Mouse (Mus musculus) hindbrain, embryonic 11.5 days (tissue): ENCODE data around the gene Gm49325. TPM values are rescaled to one million over a fixed set of nuclear protein-coding genes. Genes with fewer than 3 reads are reported as not detected.

Source experiments
- ATAC-seq: fragments of 200-750 bp; cut with Nextera tagmentation; 2 replicates; pipeline ENCODE4 v1.8.0; 2017; ENCODE audit warnings: mild to moderate bottlenecking, moderate TSS enrichment, moderate library complexity; ENCODE audit not compliant: low FRiP score
- DNase-seq: peaks from one replicate; pipeline ENCODE4 v3.0.0-alpha.2; 2015; ENCODE audit warnings: low spot score
- H3K27ac ChIP-seq: fragments of 300-500 bp; sonication (generic); 2 replicates; pipeline ENCODE4 v1.5.1; 2014; ENCODE audit warnings: mild to moderate bottlenecking, low read depth, low read length
- H3K27me3 ChIP-seq: fragments of 300-500 bp; sonication (generic); 2 replicates; pipeline ENCODE4 v1.6.1; 2014; ENCODE audit warnings: mild to moderate bottlenecking, low read length, moderate library complexity, mixed read lengths; ENCODE audit not compliant: control insufficient read depth, insufficient read depth
- H3K36me3 ChIP-seq: fragments of 300-500 bp; sonication (generic); 2 replicates; pipeline ENCODE4 v1.6.1; 2014; ENCODE audit warnings: mild to moderate bottlenecking, low read length, moderate library complexity, mixed read lengths; ENCODE audit not compliant: control insufficient read depth, insufficient read depth
- H3K4me1 ChIP-seq: fragments of 300-500 bp; sonication (generic); replicated peaks from 2 replicates; pipeline ENCODE4 v1.6.1; 2014; ENCODE audit warnings: low read length, mixed read lengths; ENCODE audit not compliant: control insufficient read depth, insufficient read depth
- H3K4me2 ChIP-seq: fragments of 300-500 bp; sonication (generic); replicated peaks from 2 replicates; pipeline ENCODE4 v1.6.1; 2014; ENCODE audit warnings: mild to moderate bottlenecking, low read depth, low read length
- H3K4me3 ChIP-seq: fragments of 300-500 bp; sonication (generic); 2 replicates; pipeline ENCODE4 v1.5.1; 2014; ENCODE audit warnings: low read depth, low read length
- H3K9ac ChIP-seq: fragments of 300-500 bp; sonication (generic); 2 replicates; pipeline ENCODE4 v1.6.1; 2014; ENCODE audit warnings: low read depth, low read length
- H3K9me3 ChIP-seq: fragments of 300-500 bp; sonication (generic); 2 replicates; pipeline ENCODE4 v1.6.1; 2016; ENCODE audit warnings: low read length; ENCODE audit not compliant: control insufficient read depth
- WGBS: fragments of 180-500 bp; shearing (Covaris S2); extraction: QIAGEN DNeasy Blood & Tissue Kit; methylation state at CpG from one replicate; pipeline ENCODE4 v1.1.7; 2014; 5-methylcytosine and 5-hydroxymethylcytosine counted together
- polyA plus RNA-seq: library from polyadenylated mRNA; unstranded; fragments of >200 nt; fragmentation: Nextera tagmentation; extraction: Ambion mirVana; gene quantifications from 2 replicates; pipeline ENCODE4 v1.2.1, GENCODE M21; 2014

Gene Gm49325
- 2.2 TPM in 1 of 2 replicates, not detected in the other for polyA plus RNA-seq

GRCm38 (mm10) chr10:77605908-77606826 is at the start of gene Gm49325, which contains the start of gene Sumo3:
Gene Gm49325, plus strand, starts transcription at chr10:77606197.
Gene Sumo3, plus strand, starts transcription at chr10:77606097.
- Histone ChIP-seq H3K4me3 (peak within 1 kb of the TSS; percentile 85), H3K36me3 (no peaks in the 10 kb centered on the region; the same call in 1 of the 2 replicates), H3K9me3 (no peaks in the 10 kb centered on the region), H3K9ac (peak within 1 kb of the TSS; percentile 81), H3K4me2 (peak within 1 kb of the TSS; percentile 87), H3K4me1 (peaks cover 4% of the 10 kb centered on the region; the same call in 1 of the 2 replicates), H3K27ac (peak within 1 kb of the TSS; percentile 91), H3K27me3 (no peaks in the 10 kb centered on the region)
- WGBS: 1% methylated on average over 101 of the region's 119 CpGs
- DNase-seq (peak; percentile 93), ATAC-seq (peak; percentile 89)

GRCm38 (mm10) chr10:77556631-77557030 is 49.4 kb upstream of the Gm49325 start:
- ATAC-seq (no peak), DNase-seq (no peak)
- H3K4me3 ChIP-seq: no peak overlapping the region
- H3K4me1 ChIP-seq: no peaks in the 10 kb centered on the region
- H3K27me3 ChIP-seq: no peaks in the 10 kb centered on the region
- no peaks in the 10 kb centered on the region for H3K9me3 ChIP-seq
- no peak overlapping the region for H3K27ac ChIP-seq
- no peak overlapping the region for H3K4me2 ChIP-seq
- 92% methylated on average over 7 of the region's 7 CpGs for WGBS
- H3K36me3 ChIP-seq: no peaks in the 10 kb centered on the region
- no peak overlapping the region for H3K9ac ChIP-seq

- Histone ChIP-seq H3K9me3 (no peaks in the 10 kb centered on the region), H3K4me2 (no peak overlapping the region), H3K27ac (no peak overlapping the region), H3K4me3 (no peak overlapping the region), H3K36me3 (no peaks in the 10 kb centered on the region), H3K4me1 (no peaks in the 10 kb centered on the region), H3K27me3 (no peaks in the 10 kb centered on the region), H3K9ac (no peak overlapping the region)
- WGBS: 86% methylated on average over 4 of the region's 4 CpGs
- DNase-seq (no peak), ATAC-seq (no peak)
Measured at GRCm38 (mm10) chr10:77557641-77558040, 48.4 kb upstream of the Gm49325 start.

- Histone ChIP-seq H3K4me2 (no peak overlapping the region), H3K9me3 (no peaks in the 10 kb centered on the region), H3K9ac (no peak overlapping the region), H3K36me3 (no peaks in the 10 kb centered on the region), H3K27ac (no peak overlapping the region), H3K4me1 (no peaks in the 10 kb centered on the region), H3K27me3 (no peaks in the 10 kb centered on the region), H3K4me3 (no peak overlapping the region)
- 86% methylated on average over 11 of the region's 11 CpGs for WGBS
- ATAC-seq (no peak), DNase-seq (no peak)
Measured at GRCm38 (mm10) chr10:77560090-77560489, 45.9 kb upstream of the Gm49325 start.

GRCm38 (mm10) chr10:77560830-77561229 is 45.2 kb upstream of the Gm49325 start:
- Histone ChIP-seq H3K9me3 (no peaks in the 10 kb centered on the region), H3K9ac (no peak overlapping the region), H3K36me3 (no peaks in the 10 kb centered on the region), H3K27me3 (no peaks in the 10 kb centered on the region), H3K4me1 (no peaks in the 10 kb centered on the region), H3K4me3 (no peak overlapping the region), H3K4me2 (no peak overlapping the region), H3K27ac (no peak overlapping the region)
- DNase-seq (no peak), ATAC-seq (no peak)
- WGBS: 91% methylated on average over 9 of the region's 9 CpGs

- H3K36me3 ChIP-seq: no peaks in the 10 kb centered on the region
- ATAC-seq (no peak), DNase-seq (no peak)
- no peak overlapping the region for H3K27ac ChIP-seq
- H3K9ac ChIP-seq: no peak overlapping the region
- WGBS: 91% methylated on average over 2 of the region's 2 CpGs
- H3K27me3 ChIP-seq: no peaks in the 10 kb centered on the region
- H3K4me3 ChIP-seq: no peak overlapping the region
- H3K9me3 ChIP-seq: no peaks in the 10 kb centered on the region
- no peaks in the 10 kb centered on the region for H3K4me1 ChIP-seq
- no peak overlapping the region for H3K4me2 ChIP-seq
Measured at GRCm38 (mm10) chr10:77561508-77561907, 44.5 kb upstream of the Gm49325 start.

GRCm38 (mm10) chr10:77565005-77565404 is 41.0 kb upstream of the Gm49325 start:
- Histone ChIP-seq H3K4me1 (no peaks in the 10 kb centered on the region), H3K4me3 (no peak overlapping the region), H3K9ac (no peak overlapping the region), H3K27me3 (no peaks in the 10 kb centered on the region), H3K9me3 (no peaks in the 10 kb centered on the region), H3K4me2 (no peak overlapping the region), H3K27ac (no peak overlapping the region), H3K36me3 (no peaks in the 10 kb centered on the region)
- WGBS: 78% methylated on average over 8 of the region's 8 CpGs
- DNase-seq: no peak
- no peak for ATAC-seq

- ATAC-seq (no peak), DNase-seq (peak; percentile 79)
- WGBS: 34% methylated on average over 8 of the region's 8 CpGs
- Histone ChIP-seq H3K36me3 (no peaks in the 10 kb centered on the region), H3K27me3 (no peaks in the 10 kb centered on the region), H3K4me2 (no peak overlapping the region), H3K4me1 (no peaks in the 10 kb centered on the region), H3K9me3 (no peaks in the 10 kb centered on the region), H3K9ac (no peak overlapping the region), H3K27ac (no peak overlapping the region), H3K4me3 (no peak overlapping the region)
Measured at GRCm38 (mm10) chr10:77566651-77567050, 39.3 kb upstream of the Gm49325 start.

GRCm38 (mm10) chr10:77569481-77569880 is 36.5 kb upstream of the Gm49325 start:
- DNase-seq (no peak), ATAC-seq (no peak)
- H3K9me3 ChIP-seq: no peaks in the 10 kb centered on the region
- H3K36me3 ChIP-seq: no peaks in the 10 kb centered on the region
- H3K4me2 ChIP-seq: no peak overlapping the region
- 37% methylated on average over 7 of the region's 7 CpGs for WGBS
- H3K4me3 ChIP-seq: no peak overlapping the region
- no peak overlapping the region for H3K27ac ChIP-seq
- no peaks in the 10 kb centered on the region for H3K4me1 ChIP-seq
- no peak overlapping the region for H3K9ac ChIP-seq
- no peaks in the 10 kb centered on the region for H3K27me3 ChIP-seq
